Mouse (Mus musculus): Measurements from ENCODE around the gene Lgr6. TPM values are rescaled to one million over a fixed set of nuclear protein-coding genes. Genes with fewer than 3 reads are reported as not detected.

Gene Lgr6
- polyA plus RNA-seq, 1 experiment, result 21.2 TPM

GRCm38 (mm10) chr1:135108611-135109010 lies 3.5 kb upstream of the Lgr6 start:
- Histone ChIP-seq H3K4me1 (ENCODE audit: control insufficient read depth, insufficient read depth, insufficient read length, low read length) (peaks cover 3% of the 10 kb centered on the region; the same call in 1 of the 2 replicates), H3K27ac (replicated peaks; ENCODE audit: low read depth, low read length) (peak overlapping the region; percentile 85), H3K4me3 (ENCODE audit: insufficient read depth, low read depth, low read length) (no peak overlapping the region)

DNA sequence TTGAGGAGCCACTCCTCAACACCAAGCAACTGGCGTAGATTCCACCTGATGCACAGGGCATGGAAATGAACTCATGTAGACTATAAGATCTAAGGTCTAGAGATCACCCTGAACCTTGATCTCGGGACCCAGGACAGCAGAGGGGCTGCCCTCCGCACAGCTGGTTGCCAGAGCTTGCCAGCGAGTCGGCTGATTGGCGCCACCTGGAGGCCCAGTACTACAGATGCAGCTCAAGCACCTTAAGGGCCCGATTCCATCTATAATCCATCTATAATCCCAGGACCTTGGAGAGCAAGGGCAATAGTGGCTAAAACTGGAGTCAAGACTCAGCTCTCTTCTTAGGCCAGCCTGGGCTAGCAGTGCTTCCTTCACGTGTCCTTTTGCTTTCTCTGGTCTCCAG lies 875 bp upstream of the Lgr6 start:
- Histone ChIP-seq H3K27ac (replicated peaks; ENCODE audit: low read depth, low read length) (peak overlapping the region; percentile 80), H3K4me1 (ENCODE audit: control insufficient read depth, insufficient read depth, insufficient read length, low read length) (peaks cover 3% of the 10 kb centered on the region; the same call in 1 of the 2 replicates), H3K4me3 (ENCODE audit: insufficient read depth, low read depth, low read length) (peak overlapping the region; percentile 33)

- peak overlapping the region; percentile 0; the same call in 1 of the 2 replicates for H3K4me3 ChIP-seq (ENCODE audit: insufficient read depth, low read depth, low read length)
- H3K4me1 ChIP-seq (ENCODE audit: control insufficient read depth, insufficient read depth, insufficient read length, low read length), result peaks cover 3% of the 10 kb centered on the region; the same call in 1 of the 2 replicates
- H3K27ac ChIP-seq (replicated peaks; ENCODE audit: low read depth, low read length), result peak overlapping the region; percentile 35
These were observed 4.7 kb downstream of the Lgr6 start for GRCm38 (mm10) chr1:135100400-135100799.

GRCm38 (mm10) chr1:135098441-135098840 lies 6.6 kb downstream of the Lgr6 start:
- H3K4me3 ChIP-seq (ENCODE audit: insufficient read depth, low read depth, low read length), result peak overlapping the region; percentile 15; the same call in 1 of the 2 replicates
- H3K27ac ChIP-seq (replicated peaks; ENCODE audit: low read depth, low read length), result peak overlapping the region; percentile 96
- H3K4me1 ChIP-seq (ENCODE audit: control insufficient read depth, insufficient read depth, insufficient read length, low read length), result peaks cover 4% of the 10 kb centered on the region; the same call in 1 of the 2 replicates

DNA sequence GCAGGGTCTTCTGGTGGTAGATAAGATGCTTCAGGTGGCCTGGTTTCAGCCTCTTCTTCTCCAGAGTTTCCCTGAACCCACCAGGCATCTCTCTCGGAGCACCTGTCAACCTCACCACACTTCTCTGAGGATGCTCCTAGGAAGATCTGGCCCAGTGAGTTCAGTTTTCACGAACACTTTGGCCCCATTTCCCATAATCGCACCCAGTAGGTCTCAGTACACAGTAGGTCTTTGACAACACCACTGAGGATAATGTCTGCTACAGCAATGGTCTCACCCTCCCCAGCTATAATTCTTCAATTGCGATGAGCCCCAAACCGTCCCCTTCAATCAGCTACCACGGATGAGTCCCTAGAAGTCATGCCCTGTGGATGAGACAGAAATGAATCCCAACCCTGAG lies 7.6 kb downstream of the Lgr6 start:
- Histone ChIP-seq H3K4me3 (ENCODE audit: insufficient read depth, low read depth, low read length) (no peak overlapping the region), H3K27ac (replicated peaks; ENCODE audit: low read depth, low read length) (peak overlapping the region; percentile 87), H3K4me1 (ENCODE audit: control insufficient read depth, insufficient read depth, insufficient read length, low read length) (peaks cover 4% of the 10 kb centered on the region; the same call in 1 of the 2 replicates)

- H3K27ac ChIP-seq (replicated peaks; ENCODE audit: low read depth, low read length), result peak overlapping the region; percentile 87
These were observed 8.8 kb downstream of the Lgr6 start for GRCm38 (mm10) chr1:135096312-135096711.

DNA sequence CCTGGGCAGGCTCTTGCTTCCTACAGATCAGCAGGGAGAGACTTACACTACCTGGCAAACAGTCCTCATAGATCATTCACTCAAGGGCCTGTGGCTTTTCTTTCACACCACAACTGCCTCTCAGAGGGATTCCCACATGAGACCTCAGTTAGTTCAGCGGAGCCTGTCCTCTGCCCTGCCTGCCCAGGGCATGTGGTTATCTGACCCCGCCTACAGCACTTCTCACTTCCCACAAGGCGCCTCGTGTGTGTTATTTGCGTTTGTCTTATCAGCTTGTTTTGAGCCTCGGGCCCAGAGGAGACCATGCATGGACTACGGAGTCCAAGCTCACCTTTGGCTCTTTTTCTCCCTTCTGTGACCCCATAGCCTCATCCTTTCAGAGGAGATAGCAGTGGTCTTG lies 9.9 kb downstream of the Lgr6 start:
- peaks cover 4% of the 10 kb centered on the region; the same call in 1 of the 2 replicates for H3K4me1 ChIP-seq (ENCODE audit: control insufficient read depth, insufficient read depth, insufficient read length, low read length)
- H3K27ac ChIP-seq (replicated peaks; ENCODE audit: low read depth, low read length), result peak overlapping the region; percentile 87
- H3K4me3 ChIP-seq (ENCODE audit: insufficient read depth, low read depth, low read length), result no peak overlapping the region

More at GRCm38 (mm10) chr1:135096312-135096711, 8.8 kb downstream of the Lgr6 start:
- Histone ChIP-seq H3K4me3 (ENCODE audit: insufficient read depth, low read depth, low read length) (no peak overlapping the region), H3K4me1 (ENCODE audit: control insufficient read depth, insufficient read depth, insufficient read length, low read length) (peaks cover 4% of the 10 kb centered on the region; the same call in 1 of the 2 replicates)

GRCm38 (mm10) chr1:135094723-135095122 lies 10.4 kb downstream of the Lgr6 start:
- H3K27ac ChIP-seq (replicated peaks; ENCODE audit: low read depth, low read length), result no peak overlapping the region

GRCm38 (mm10) chr1:135090914-135091313 lies 14.2 kb downstream of the Lgr6 start:
- peaks cover 6% of the 10 kb centered on the region; the same call in 1 of the 2 replicates for H3K4me1 ChIP-seq (ENCODE audit: control insufficient read depth, insufficient read depth, insufficient read length, low read length)
- no peak overlapping the region for H3K27ac ChIP-seq (replicated peaks; ENCODE audit: low read depth, low read length)
- no peak overlapping the region for H3K4me3 ChIP-seq (ENCODE audit: insufficient read depth, low read depth, low read length)

More at GRCm38 (mm10) chr1:135094723-135095122, 10.4 kb downstream of the Lgr6 start:
- H3K4me3 ChIP-seq (ENCODE audit: insufficient read depth, low read depth, low read length), result no peak overlapping the region
- H3K4me1 ChIP-seq (ENCODE audit: control insufficient read depth, insufficient read depth, insufficient read length, low read length), result peaks cover 4% of the 10 kb centered on the region; the same call in 1 of the 2 replicates

GRCm38 (mm10) chr1:135089626-135090025 lies 15.4 kb downstream of the Lgr6 start:
- Histone ChIP-seq H3K4me1 (ENCODE audit: control insufficient read depth, insufficient read depth, insufficient read length, low read length) (peaks cover 3% of the 10 kb centered on the region; the same call in 1 of the 2 replicates), H3K27ac (replicated peaks; ENCODE audit: low read depth, low read length) (no peak overlapping the region), H3K4me3 (ENCODE audit: insufficient read depth, low read depth, low read length) (no peak overlapping the region)

DNA sequence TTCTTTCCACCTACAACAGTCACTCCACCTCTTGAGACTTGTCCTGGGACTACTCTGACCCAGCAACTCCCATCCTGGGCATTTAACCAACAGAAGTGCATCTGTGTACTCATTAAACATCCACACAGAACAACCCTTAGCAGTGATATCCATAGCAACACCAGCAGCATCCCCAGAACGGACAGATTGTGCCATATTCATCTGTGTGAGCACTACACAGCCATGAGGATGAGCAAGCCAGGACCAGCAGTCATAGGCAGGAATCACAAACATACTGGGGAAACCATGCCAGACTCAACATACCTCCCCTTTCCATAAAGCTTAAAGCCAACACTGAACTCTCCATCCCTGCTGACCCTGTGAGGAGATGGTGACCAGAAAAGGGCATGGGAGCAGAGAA lies 17.7 kb downstream of the Lgr6 start:
- Histone ChIP-seq H3K4me3 (ENCODE audit: insufficient read depth, low read depth, low read length) (no peak overlapping the region), H3K27ac (replicated peaks; ENCODE audit: low read depth, low read length) (no peak overlapping the region), H3K4me1 (ENCODE audit: control insufficient read depth, insufficient read depth, insufficient read length, low read length) (peaks cover 3% of the 10 kb centered on the region; the same call in 1 of the 2 replicates)

DNA sequence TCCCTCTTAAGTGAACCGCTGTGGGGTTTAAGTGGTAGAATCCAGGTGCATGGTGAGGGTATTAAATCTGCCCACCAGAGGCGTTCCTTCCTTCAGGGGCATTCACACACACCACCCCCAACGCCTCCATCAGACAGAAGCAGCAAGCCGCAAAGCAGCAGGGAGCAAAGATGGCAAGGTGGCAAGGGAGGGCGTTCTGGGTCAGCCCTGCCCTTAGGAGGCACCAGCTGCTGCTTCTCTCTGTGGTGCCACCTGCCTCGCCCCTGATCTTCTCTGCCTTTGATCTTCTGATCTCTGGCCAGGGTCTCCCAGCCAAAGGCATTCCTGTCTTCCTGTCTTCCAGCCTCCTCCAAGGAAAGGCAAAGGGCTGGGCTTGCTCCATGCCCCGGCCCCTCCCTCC lies 19.1 kb downstream of the Lgr6 start:
- H3K27ac ChIP-seq (replicated peaks; ENCODE audit: low read depth, low read length), result no peak overlapping the region
- H3K4me3 ChIP-seq (ENCODE audit: insufficient read depth, low read depth, low read length), result no peak overlapping the region
- H3K4me1 ChIP-seq (ENCODE audit: control insufficient read depth, insufficient read depth, insufficient read length, low read length), result peaks cover 3% of the 10 kb centered on the region; the same call in 1 of the 2 replicates

DNA sequence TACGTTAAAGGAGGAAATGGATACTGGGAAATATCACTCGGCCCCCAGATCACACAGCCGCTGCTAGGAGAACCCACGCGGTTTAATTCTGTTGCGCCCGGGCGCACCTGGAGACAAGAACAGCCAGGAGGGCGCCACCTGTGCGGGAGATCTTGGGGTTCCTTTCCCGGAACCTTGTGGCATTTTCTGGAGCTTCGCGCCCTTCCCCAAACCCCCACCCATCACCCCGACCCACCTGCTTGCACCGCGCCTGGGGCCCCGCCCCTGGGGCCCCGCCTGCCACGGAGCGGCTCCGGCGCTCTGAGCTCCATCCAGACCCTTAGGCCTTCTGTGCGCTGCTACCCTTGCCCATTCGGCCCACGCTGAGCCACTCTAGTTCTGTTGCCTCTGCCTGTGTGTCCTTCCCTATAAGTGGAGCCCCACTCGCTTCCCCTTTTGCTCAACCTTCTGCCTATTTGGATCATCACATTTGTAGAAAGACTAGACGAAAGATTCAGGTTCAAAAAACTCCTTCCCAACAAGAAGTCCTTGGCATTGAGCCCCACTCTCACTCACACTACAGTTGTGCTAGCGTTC lies 19.7 kb downstream of the Lgr6 start:
- peaks cover 3% of the 10 kb centered on the region; the same call in 1 of the 2 replicates for H3K4me1 ChIP-seq (ENCODE audit: control insufficient read depth, insufficient read depth, insufficient read length, low read length)

GRCm38 (mm10) chr1:135083465-135083864 lies 21.6 kb downstream of the Lgr6 start:
- H3K27ac ChIP-seq (replicated peaks; ENCODE audit: low read depth, low read length), result peak overlapping the region; percentile 22; the same call in 1 of the 2 replicates
- H3K4me1 ChIP-seq (ENCODE audit: control insufficient read depth, insufficient read depth, insufficient read length, low read length), result peaks cover 3% of the 10 kb centered on the region; the same call in 1 of the 2 replicates
- no peak overlapping the region for H3K4me3 ChIP-seq (ENCODE audit: insufficient read depth, low read depth, low read length)

More for the DNA sequence above, 19.7 kb downstream of the Lgr6 start:
- no peak overlapping the region for H3K27ac ChIP-seq (replicated peaks; ENCODE audit: low read depth, low read length)
- H3K4me3 ChIP-seq (ENCODE audit: insufficient read depth, low read depth, low read length), result no peak overlapping the region

DNA sequence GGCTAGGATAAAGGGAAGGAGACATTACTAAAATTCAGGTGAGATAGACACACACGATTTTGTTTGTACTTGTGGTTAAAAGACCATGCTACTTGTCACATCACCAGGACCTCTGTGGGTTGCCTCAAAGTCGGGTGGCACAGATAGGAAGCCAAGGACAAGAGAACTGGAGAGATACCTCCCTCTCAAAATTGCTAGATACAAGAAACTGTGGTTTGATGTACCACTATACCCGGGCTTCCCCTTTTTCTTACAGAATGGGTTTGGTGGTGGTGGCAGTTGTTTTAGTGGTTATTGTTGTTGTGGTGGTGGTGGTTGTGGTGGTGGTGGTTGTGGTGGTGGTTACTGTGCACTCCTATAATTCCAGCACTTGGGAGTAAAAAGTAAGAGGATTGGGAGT lies 22.8 kb downstream of the Lgr6 start:
- Histone ChIP-seq H3K4me3 (ENCODE audit: insufficient read depth, low read depth, low read length) (no peak overlapping the region), H3K27ac (replicated peaks; ENCODE audit: low read depth, low read length) (no peak overlapping the region), H3K4me1 (ENCODE audit: control insufficient read depth, insufficient read depth, insufficient read length, low read length) (peaks cover 3% of the 10 kb centered on the region; the same call in 1 of the 2 replicates)

DNA sequence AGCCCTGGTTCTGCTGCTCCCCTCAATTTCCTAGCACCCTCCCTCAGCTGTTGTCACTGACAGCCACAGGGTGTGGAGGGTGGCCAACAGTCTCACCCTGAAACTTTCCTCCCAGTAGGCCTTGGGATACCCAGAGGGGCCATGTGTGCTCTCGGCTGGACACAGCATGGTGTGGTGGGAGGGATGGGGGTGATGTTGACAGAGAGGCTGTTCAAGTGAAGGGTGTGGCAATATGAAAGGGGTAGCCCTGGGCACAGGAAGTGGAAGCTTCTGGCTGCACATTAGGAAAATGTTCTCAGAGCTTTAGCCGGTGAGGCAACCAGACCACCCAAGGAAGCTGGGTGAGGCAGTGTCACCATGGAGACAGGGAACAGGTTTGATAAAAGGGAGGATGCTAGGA lies 26.1 kb downstream of the Lgr6 start:
- H3K4me1 ChIP-seq (ENCODE audit: control insufficient read depth, insufficient read depth, insufficient read length, low read length), result no peaks in the 10 kb centered on the region
- H3K4me3 ChIP-seq (ENCODE audit: insufficient read depth, low read depth, low read length), result no peak overlapping the region
- H3K27ac ChIP-seq (replicated peaks; ENCODE audit: low read depth, low read length), result no peak overlapping the region

Measured in brown adipose tissue, adult 24 weeks (tissue).